Mouse (Mus musculus) erythroblast, adult 5-6 weeks (primary cell): ENCODE data around the gene Pgap3. TPM values are rescaled to one million over a fixed set of nuclear protein-coding genes. Genes with fewer than 3 reads are reported as not detected.

Source experiments
- ATAC-seq: replicated peaks from 2 replicates; pipeline ENCODE4 v1.8.0; 2016; ENCODE audit warnings: moderate number of reproducible peaks, mild to moderate bottlenecking, moderate TSS enrichment, inconsistent platforms; ENCODE audit not compliant: poor library complexity, low FRiP score, severe bottlenecking
- total RNA-seq, 2 experiments: library from RNA; stranded (forward) in 1 of 2; stranded (reverse) in 1 of 2; fragments of 150-400 nt in 1 of 2; fragments of 200-764, 138-1000 nt in 1 of 2; gene quantifications; 2 replicates each; pipeline versions ENCODE4 v1.2.3 to v1.2.4; 2015 to 2017; ENCODE audit warnings: low replicate concordance in 2 of 2

The Pgap3 gene
- total RNA-seq (2015; ENCODE audit: low replicate concordance) (not detected in 2 replicates), total RNA-seq (2017; ENCODE audit: low replicate concordance) (0.56 TPM in 1 of 2 replicates, not detected in the other)

DNA sequence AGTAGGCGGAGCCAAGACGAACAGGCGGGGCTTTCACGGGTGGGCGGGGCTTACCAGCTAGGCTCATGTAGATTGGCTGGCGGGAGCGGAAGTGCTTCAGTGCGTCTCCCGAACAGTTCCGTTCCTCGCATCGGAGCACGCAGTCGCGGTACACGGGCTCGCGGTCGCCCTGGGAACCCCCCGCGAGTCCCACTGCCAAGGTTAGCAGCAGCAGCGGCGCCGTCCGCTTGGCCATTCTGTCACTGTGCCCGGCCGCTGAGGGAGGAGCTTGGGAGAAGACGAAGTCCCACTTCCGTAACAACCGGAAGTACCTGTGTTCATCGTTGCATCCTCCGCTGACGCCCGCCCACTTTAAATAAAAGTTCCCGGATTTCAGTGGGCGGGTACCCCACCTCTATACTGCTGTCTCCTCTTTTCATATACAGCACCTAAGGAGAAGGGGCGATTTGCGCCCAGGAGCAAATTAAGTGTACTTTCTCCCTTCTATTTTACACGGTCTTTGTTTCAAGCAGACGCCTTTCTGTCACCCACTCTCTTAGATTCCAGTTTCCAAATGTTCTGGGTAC, at the start of gene Pgap3:
Pgap3 (minus strand) TSS at position 330 of the 566 bp plus-strand sequence.
- ATAC-seq, result peak; percentile 91

DNA sequence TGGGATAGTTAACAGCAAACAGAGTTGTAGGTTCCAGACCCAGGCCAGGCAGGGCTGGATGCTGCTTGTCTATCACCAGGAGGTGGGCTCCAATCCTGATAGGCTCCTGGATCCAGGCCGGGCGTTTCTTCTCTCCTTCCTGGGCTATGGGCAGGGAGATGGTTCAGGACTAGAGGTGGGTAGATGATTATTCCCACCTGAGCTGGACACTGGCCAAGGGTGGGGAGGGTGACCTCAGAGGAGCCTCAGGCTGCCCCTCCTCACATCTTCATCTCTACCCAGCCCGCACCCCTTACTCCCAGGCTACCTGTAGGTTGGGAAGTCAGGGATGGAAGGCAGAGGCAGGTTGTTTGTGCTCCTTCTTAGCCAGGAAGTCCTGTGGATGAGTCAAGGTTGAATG, 49.1 kb upstream of the Pgap3 start:
- ATAC-seq, result no peak

DNA sequence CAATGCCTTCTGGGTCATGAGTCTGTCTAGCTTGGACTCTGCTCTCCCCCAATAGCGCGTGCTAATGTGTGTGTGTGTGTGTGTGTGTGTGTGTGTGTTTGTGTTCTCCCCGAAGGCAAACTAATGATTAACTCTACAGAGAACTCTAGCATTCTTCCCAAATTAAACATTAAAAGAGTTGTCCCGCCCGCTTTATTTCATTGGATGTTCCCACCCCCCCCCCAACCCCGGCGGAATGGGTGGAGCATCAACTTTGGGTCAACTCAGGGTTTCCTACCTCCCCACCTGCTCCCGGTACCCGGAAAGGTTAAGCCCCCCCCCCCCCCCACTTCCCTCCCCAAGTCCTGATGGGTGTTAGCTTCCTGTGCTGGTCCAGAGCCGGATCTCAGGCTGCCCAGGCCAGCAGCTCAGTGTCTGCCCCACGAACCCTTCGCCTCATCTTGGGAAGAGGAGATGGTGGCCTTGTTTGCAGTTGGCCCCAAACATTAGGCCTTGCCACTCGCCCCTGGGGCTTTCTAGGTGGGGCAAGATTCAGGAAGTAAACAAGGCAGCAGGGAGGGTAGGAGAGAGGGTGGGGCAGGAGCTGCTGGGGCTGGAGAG, 48.0 kb upstream of the Pgap3 start:
- no peak for ATAC-seq

DNA sequence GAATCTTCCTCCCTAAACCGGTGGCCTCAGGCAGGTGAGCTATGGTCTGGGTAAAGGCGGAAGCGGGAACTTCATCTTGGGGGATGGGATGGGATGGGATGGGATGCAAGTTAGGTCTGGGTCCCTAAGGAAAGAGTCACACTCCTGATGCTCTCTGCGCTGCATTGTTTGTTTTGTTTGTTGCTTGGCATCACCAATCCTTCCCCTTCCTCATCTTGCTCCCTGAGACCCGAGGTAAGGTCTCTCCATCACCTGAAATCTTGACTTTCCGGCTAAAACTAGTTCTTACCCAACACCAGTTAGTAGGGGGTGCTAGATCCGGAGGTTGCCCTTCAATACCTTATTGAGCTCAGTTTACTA, 47.2 kb upstream of the Pgap3 start:
- ATAC-seq, result no peak

DNA sequence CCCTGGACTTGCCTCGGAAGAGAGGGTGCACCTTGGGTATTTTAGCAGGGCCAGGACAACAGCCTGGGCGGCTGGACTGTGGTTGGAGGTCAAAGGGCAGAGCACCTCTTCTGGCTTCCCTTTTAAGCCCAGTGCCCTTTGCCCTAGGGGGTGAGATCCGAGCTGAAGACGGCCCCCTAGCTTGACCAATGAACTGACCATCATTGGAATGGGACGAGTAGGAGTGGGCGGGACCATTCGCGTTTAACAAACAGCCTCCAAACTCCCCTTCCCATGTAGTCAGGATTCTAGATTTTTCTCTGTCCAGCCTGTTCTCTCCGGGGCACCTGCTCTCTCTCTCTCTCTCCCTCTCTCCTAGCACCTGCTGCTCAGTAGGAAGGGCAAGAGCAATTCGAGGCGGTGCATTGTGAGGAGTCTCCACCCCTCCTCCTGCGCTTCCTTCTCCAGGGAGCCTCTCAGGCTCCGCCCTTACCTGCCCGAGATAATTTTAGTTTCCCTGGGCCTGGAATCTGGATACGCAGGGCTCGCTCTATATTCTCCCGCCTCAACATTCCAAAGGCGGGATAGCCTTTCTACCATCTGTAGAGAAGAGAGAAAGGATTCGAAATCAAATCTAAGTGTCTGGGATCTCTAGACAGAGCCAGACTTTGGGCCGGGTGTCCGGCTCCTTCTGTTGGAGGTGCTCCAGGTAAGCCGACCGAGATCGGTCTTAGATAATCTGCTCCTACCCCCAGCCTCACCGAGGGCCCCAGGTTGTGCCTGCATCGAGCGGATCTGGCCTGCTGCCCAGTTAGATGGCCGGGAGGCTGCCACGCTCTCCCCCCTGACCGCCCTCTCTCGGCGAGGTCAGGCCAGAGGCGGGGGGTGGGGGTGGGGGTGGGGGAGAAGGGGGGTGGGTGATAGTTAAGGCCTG, 46.5 kb upstream of the Pgap3 start:
- no peak for ATAC-seq

DNA sequence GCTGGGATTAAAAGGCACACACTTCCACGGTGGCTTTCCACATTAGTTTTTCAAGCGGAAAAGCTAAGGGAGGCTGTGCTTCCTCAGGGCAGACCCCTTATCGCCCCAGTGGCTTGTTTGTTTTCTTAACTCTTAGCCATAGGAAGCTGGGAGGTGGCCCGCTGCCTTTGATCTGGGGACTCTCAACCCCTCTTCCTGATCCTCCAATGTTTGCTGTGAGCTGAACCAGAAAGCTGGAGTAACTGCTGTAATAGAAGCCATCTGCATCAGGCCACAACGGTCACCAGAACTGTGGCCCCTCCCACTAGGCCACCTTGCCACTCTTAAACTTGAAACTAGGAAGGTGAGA, 45.9 kb upstream of the Pgap3 start, which contains the start of gene Grb7:
Grb7 (plus strand) TSS at position 182 of the 349 bp plus-strand sequence.
- ATAC-seq, result no peak

DNA sequence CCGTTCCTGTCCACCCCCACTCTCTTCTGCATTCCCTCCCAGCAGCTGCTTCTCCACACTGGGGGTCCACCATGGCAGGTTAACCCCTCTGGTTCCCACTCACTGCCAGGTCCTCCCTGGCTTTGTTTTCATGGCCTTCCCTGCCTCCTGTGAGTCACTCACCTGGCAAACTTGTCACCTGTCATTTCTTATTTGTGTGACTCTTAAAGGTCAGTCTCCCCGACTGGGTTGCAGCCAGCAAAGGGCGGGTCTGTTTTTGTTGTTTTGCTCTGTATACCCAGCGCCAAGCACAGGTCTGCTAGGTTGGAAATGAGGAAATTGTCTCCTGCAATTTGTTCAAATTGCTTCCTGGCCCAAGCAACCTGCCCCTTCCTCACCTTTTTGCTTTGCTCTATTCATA, 45.4 kb upstream of the Pgap3 start:
- no peak for ATAC-seq

DNA sequence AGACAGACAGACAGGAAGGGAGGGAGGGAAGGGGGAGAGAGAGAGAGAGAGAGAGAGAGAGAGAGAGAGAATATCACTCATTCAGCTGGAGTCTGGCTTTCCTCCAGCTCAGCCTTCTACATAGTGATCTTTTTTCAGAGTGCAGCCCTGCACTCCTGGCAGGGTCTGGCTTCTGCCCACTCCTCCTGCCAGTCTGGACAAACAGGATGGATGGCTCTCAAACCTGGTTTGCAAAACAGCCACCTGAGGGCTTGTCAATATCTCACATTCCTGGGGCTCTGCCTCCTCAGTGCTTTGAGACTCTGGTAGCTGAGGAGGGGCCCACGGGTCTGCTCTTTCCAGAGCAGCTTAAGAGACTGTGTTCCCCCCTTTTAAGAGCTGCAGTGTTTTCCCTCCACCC, 44.9 kb upstream of the Pgap3 start:
- ATAC-seq, result no peak

DNA sequence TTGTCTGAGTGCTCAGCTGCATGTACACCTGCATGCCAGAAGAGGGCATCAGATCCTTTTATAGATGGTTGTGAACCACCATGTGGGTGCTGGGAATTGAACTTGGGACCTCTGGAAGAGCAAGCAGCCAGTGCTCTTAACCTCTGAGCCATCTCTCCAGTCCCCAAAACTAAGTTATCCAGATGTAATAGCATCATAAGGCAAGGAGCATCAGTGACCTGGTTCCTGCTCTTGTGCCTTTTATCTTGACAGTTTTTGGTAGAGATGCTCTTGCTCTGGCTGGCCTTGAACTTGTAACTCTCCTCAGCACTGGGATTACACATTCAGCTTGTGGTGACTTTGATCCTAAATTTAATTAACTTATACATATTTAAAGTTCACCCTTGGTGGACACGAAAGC, 43.4 kb upstream of the Pgap3 start:
- no peak for ATAC-seq

DNA sequence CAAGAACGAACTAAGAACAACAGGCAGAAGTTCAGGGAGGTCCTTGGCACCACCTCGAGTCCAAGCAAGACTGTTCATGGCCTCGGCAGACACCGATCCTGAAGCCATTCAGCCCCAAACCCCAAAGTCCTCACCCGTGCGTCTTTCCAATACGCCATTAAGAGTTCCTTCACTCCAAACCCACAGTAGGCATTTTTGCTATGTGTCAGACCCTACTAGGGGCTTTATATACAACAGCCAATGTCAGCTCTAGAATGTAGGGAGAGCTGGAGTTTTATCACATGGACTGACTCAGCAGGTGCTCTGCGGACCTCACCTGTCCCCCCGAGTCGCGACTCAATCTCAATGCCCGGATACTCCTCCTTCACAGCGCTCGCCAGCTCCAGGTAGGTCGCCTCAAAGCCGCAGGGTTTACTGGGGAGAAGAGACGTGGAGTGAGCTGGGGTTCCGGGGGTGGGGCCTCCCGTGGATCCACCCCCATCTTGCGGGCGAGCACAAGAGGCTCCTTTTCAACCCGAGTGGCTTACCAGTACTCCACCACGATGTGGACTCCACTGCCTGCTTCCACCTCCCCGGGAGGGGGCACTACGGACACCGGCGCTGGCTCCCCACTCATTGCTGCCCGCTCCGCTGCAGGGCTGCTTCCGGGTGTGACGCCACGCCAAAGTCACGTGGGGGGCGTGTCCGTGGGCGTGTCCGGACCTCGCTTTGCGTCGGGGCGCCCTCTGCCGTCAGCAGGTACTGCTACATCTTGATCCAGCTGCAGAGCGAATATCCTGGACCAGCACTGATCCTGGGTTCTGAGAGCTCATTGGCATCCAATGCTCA, 38.3 kb upstream of the Pgap3 start, which contains the start of gene Mien1:
Mien1 (minus strand) TSS at position 661 of the 828 bp plus-strand sequence.
- ATAC-seq, result peak; percentile 92

DNA sequence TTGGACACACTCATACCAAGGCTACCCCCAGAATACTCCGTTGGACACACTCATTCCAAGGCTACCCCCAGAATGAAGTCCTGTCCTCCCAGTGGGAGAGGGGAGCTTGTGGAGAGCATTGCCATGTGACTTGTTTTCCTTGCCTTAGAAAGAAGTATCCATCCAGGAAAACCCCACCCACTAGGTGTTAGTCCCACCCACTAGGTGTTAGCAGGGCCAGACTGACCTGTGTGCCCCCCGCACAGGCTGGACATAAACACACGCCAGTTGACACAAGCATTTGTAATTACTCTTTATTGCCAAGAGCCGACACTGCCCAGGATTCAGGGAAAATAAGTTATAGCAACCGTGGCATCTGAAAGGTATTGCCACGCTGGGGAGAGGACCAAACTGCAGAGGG, 37.2 kb upstream of the Pgap3 start:
- no peak for ATAC-seq

DNA sequence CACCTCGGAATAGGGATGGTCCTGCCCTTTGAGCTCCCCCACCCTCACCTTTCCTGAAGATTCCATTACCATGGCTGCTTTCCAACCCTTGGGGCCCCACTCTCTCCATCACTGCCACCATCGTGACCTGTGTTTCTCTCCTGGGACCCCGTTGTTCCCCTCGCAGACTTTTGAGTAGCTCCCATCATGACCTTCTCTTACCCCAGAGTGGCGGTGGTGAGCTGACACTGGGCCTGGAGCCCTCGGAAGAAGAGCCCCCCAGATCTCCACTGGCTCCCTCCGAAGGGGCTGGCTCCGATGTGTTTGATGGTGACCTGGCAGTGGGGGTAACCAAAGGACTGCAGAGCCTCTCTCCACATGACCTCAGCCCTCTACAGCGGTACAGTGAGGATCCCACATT, 35.4 kb upstream of the Pgap3 start:
- no peak for ATAC-seq

DNA sequence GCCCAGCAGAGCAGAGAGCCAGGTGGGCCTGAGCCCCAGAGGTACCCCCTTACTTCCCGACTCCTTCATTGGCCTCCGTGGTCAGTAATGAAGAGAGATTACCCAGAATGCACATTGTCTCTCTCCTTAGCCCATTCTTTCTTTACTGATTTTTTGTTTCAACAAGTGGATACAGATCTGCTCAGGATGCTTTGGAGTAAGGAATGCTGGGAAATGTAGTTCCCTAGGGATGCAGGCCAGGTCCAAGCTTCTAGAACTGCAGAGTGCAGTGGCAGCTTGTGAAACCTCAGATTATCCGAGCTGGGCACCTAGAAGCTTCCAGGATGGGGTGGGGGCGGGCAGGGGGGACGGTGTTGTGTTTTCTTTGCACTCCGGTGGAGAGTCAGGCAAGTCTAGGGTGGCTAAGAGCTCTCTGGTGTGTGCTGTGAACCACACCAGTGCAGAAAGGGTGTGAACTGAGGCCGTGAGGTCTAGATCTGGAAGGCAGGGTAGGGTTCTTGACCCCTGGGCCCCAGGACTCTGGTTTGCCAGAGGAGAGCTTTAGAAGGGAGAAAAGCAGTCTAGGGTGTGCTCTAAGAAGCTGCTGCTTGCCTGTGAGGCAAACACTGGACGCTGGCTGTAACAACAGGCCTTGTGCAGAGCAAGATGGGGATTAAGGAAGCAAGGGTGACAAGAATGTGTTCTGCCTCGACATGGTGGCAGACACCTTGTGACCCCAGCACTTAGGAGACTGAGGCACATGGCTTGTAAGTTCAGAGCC, 31.6 kb upstream of the Pgap3 start:
- no peak for ATAC-seq

DNA sequence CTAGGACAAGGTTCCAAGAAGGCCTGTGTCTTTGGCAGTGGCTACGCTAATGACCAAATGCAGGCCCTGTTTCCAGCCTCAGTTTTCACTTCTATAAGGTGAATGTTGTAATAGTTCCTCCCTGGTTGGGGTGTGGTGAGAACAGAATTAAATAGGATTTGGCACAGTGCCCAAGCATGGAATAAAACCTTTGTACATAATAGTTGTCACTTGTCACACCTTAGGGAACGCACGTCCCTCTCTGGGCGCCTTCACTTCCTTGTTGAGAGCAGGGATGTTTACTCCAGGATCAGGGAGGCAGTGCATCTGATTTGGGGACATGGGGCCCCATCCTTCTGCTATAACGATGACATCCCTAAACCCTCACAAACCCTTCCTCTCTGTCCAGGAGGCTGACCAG, 28.1 kb upstream of the Pgap3 start:
- no peak for ATAC-seq

DNA sequence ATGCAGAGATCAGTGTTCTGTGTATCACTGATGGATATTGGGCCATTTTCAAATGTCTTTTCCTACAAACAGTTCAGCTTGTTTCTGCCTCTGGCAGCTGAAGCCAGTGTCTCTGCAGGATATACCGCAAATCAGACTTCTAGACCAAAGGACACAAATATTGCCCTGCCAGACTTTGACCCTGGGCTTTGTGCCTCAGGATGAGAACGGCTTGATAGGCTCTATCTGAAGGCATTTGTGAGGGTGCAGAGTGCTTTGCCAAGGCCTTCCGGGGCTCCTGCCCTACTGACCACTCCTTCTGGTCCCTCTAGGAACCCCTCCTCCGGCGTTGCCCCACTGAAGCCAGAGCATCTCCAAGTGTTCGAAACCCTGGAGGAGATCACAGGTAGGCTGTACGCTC, 26.3 kb upstream of the Pgap3 start:
- ATAC-seq, result no peak

DNA sequence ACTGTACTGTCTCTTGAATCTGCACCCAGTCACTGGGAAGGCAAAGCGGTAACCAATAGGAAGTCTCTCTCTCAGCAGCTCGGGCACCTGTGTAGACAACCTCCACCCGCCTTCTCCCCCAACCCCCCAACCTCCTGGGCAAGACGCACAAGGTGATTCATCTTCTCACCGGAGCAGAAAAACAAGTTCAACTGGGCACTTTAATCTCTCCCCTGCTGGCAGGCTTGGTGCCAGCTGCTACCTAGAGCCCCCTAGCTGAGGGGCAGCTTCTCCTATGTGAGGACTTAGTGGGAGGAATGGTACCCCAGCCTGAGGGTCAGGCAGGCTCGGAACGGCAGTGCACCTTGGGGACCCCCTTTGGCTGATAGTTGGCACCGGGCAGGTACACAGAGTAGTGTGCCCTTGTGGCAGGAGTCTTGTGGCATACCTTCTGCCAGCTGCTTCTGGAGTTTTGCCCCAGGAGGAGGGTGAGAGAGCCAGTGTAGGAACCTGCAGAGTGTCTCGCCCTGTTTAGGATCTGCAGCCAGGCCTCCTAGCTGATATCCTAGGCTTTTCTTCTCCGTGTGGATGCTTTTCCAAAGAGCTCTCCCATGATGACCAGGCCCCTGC, 18.8 kb upstream of the Pgap3 start:
- ATAC-seq, result no peak

DNA sequence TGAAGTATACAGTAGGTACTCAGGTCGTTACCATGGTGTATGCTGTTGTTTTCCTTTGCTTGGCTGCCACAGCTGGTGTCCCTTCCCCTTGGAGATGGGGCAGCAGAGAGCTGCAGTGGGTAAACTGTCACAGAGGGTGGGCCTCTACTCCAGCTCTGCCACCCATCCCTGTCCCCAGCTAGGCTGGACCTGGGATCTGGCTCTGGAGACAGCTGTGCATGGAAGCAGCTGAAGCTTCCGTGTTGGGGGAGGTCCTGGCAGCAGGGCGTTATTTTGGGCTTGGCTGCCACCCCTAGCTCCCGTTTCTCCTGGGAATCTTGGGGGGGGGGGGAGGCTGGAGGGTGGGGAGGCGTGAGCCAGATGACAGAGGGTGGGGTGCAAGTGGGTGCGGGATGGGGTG, 18.0 kb upstream of the Pgap3 start:
- no peak for ATAC-seq

DNA sequence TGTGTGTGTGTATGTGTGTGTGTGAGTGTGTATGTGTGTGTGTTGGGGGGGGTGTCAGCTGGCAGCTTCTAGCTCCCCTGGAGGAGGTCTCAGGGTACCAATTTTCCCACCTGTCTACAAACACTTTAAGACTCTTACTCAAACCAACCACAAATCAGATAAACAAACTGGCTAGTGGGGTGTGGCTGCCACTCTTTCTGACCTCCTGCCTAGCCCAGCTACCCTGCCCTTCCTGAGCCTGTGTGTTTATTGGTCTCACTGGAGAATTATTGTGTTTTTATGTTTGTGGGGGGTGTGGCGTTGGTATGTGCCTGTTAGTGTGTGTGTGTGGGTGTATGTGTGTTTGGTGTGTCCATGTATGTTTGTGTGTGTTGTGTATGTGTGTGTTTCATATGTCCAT, 16.8 kb upstream of the Pgap3 start:
- no peak for ATAC-seq

DNA sequence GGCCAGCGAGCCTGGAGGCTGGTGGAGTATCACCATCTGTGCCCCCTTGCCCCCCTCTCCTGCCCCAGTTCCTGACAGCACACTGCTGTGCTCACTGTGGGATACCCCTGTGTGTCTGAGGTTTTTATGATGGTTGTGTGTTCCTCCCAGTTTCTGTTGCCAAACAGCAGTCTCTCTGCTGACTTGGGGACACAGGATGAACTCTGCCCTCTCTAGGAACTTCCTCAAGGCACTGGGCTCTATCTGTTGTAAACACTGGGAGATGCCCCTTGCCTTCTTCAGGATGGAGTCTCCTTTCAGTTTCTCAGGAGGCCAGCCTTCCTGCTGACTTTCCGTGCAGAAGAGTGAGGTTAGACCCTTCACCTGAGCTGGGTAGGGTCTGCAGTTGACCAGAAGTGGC, 13.9 kb upstream of the Pgap3 start:
- ATAC-seq, result no peak
